Comparison of ENCODE assay signal across 7 mouse cellular contexts in genomic region chr11:21570973-21571372, GRCm38 (mm10). TPM values are rescaled to one million over a fixed set of nuclear protein-coding genes. Genes with fewer than 3 reads are reported as not detected.
DNase-seq lines count a peak whose midpoint lies in the region; ATAC-seq and TF ChIP-seq lines count a peak whose summit lies in the region.

No protein-coding gene starts in this region.

- H3K79me3 ChIP-seq in C2C12 (ENCODE audit: low read depth), result peaks cover 21% of the 10 kb centered on the region

- no peak for TF ChIP-seq CTCF in C2C12 (IDR thresholded peaks at IDR 0.05; ENCODE audit: control insufficient read depth, insufficient read depth, insufficient read length)

- peak overlapping the region; percentile 71 for H3K9ac ChIP-seq in midbrain, embryonic 15.5 days

- no peak for ATAC-seq in midbrain, embryonic 15.5 days (replicated peaks)

- DNase-seq in 3T3-L1 (ENCODE audit: low read depth, low spot score), result peak; percentile 29
- DNase-seq in cerebellum, postnatal 25 days, result peak; percentile 34 to 62
- DNase-seq in hindbrain, embryonic 10.5 days (ENCODE audit: low spot score), result no peak
- peak; percentile 15 for DNase-seq in layer of hippocampus, adult 9-10 months (ENCODE audit: low spot score)
- DNase-seq in thymus, postnatal 25 days, result peak; percentile 18

- H3K79me2 ChIP-seq in C2C12 (ENCODE audit: control insufficient read depth, insufficient read depth), result peaks cover 54% of the 10 kb centered on the region

- peaks cover 18% of the 10 kb centered on the region for H3K36me3 ChIP-seq in C2C12 (ENCODE audit: control insufficient read depth, insufficient read depth)
- H3K36me3 ChIP-seq in hindbrain, embryonic 10.5 days, result peaks cover 14% of the 10 kb centered on the region
- H3K36me3 ChIP-seq in midbrain, embryonic 15.5 days (replicated peaks), result no peaks in the 10 kb centered on the region

- WGBS in hindbrain, embryonic 10.5 days, result 12% methylated on average over 10 of the region's 10 CpGs
- 8% methylated on average over 10 of the region's 10 CpGs for WGBS in midbrain, embryonic 15.5 days

- peaks cover 27% of the 10 kb centered on the region for H3K4me1 ChIP-seq in hindbrain, embryonic 10.5 days (replicated peaks)
- H3K4me1 ChIP-seq in midbrain, embryonic 15.5 days, result peaks cover 29% of the 10 kb centered on the region

- no peaks in the 10 kb centered on the region for H3K9me3 ChIP-seq in hindbrain, embryonic 10.5 days
- no peaks in the 10 kb centered on the region for H3K9me3 ChIP-seq in midbrain, embryonic 15.5 days

- peak overlapping the region; percentile 76 for H3K4me2 ChIP-seq in midbrain, embryonic 15.5 days

- H3K27me3 ChIP-seq in C2C12 (ENCODE audit: control insufficient read depth, insufficient read depth, insufficient read length), result no peaks in the 10 kb centered on the region
- no peaks in the 10 kb centered on the region for H3K27me3 ChIP-seq in hindbrain, embryonic 10.5 days (ENCODE audit: insufficient read depth, poor library complexity, severe bottlenecking)
- H3K27me3 ChIP-seq in midbrain, embryonic 15.5 days (replicated peaks), result no peaks in the 10 kb centered on the region

- peak overlapping the region; percentile 78 for H3K4me3 ChIP-seq in C2C12 (ENCODE audit: insufficient read depth, poor library complexity, severe bottlenecking)
- H3K4me3 ChIP-seq in hindbrain, embryonic 10.5 days, result peak overlapping the region; percentile 85
- peak overlapping the region; percentile 67 for H3K4me3 ChIP-seq in midbrain, embryonic 15.5 days

- peak overlapping the region; percentile 90 for H3K27ac ChIP-seq in hindbrain, embryonic 10.5 days
- peak overlapping the region; percentile 86 for H3K27ac ChIP-seq in midbrain, embryonic 15.5 days

- H3ac ChIP-seq in C2C12 (ENCODE audit: control insufficient read depth, insufficient read length, low read depth), result no peak overlapping the region

TF ChIP-seq in C2C12, 6 proteins besides CTCF, POLR2A, EP300 and RAD21:
- TF ChIP-seq MAX (IDR thresholded peaks at IDR 0.05) (no peak), MYOD1 (IDR thresholded peaks at IDR 0.05; ENCODE audit: control insufficient read depth, insufficient read length, low read depth) (no peak), CEBPB (IDR thresholded peaks at IDR 0.05; ENCODE audit: low read depth) (no peak), FOSL1 (IDR thresholded peaks at IDR 0.05; ENCODE audit: insufficient read depth, low read length, poor library complexity, severe bottlenecking) (no peak), MYOG (IDR thresholded peaks at IDR 0.05; ENCODE audit: control insufficient read depth, extremely low read depth, insufficient read length) (no peak), USF1 (IDR thresholded peaks at IDR 0.05; ENCODE audit: low read depth) (no peak)
TF ChIP-seq in C2C12: peak in this region for 0.

RNA-seq across cellular contexts. Expression of gene Wdpcp, which starts 1.1 kb away (rescaled TPM):
- polyA plus RNA-seq in C2C12 (2012; fragmentation: generic; extraction: Trizol), result 2.6 TPM
- 13.8 and 13.9 TPM in 2 replicates for polyA plus RNA-seq in hindbrain, embryonic 10.5 days (2016; fragmentation: Nextera tagmentation; extraction: Ambion mirVana)
- 11.9 and 12.8 TPM in 2 replicates for polyA plus RNA-seq in midbrain, embryonic 15.5 days (2015; fragmentation: Nextera tagmentation; extraction: Ambion mirVana)

RNA-seq across cellular contexts. Expression of gene Mdh1, which starts 1.2 kb away (rescaled TPM):
- 127 TPM for polyA plus RNA-seq in C2C12 (2012; fragmentation: generic; extraction: Trizol)
- polyA plus RNA-seq in hindbrain, embryonic 10.5 days (2016; fragmentation: Nextera tagmentation; extraction: Ambion mirVana), result 411 and 415 TPM in 2 replicates
- polyA plus RNA-seq in midbrain, embryonic 15.5 days (2015; fragmentation: Nextera tagmentation; extraction: Ambion mirVana), result 526 and 546 TPM in 2 replicates
